Mouse (Mus musculus) liver, adult 10 weeks (tissue): Measurements from ENCODE around the gene Mpi. TPM values are rescaled to one million over a fixed set of nuclear protein-coding genes. Genes with fewer than 3 reads are reported as not detected.

Source experiments
- polyA plus RNA-seq: library from polyadenylated mRNA; stranded (reverse); fragments of 350-450 nt; fragmentation: Illumina TruSeq; extraction: RNeasy Lipid Tissue Mini Kit (QIAGEN cat#74804); gene quantifications from one replicate; pipeline ENCODE4 v1.2.3, GENCODE M21; 2014; ENCODE audit warnings: low read depth, low replicate concordance

Gene Mpi
- 4.0 TPM for polyA plus RNA-seq

GRCm38 (mm10) chr9:57552139-57552887 is at the start of gene Mpi:
Mpi (minus strand) TSS chr9:57552763.

GRCm38 (mm10) chr9:57589224-57590126 is 36.9 kb upstream of the Mpi start, which contains the start of gene Ulk3:
Ulk3 (plus strand) TSS chr9:57589452.

GRCm38 (mm10) chr9:57560861-57561710 is 8.5 kb upstream of the Mpi start, which contains the start of gene Scamp2:
Scamp2 (plus strand) TSS chr9:57560943.

GRCm38 (mm10) chr9:57537044-57537727 is 15.4 kb downstream of the Mpi start, which contains the start of gene Fam219b:
Fam219b (plus strand) TSS chr9:57537528.

GRCm38 (mm10) chr9:57521056-57521911 is 31.3 kb downstream of the Mpi start, which contains the start of gene Cox5a:
Cox5a (plus strand) TSS chr9:57521274.

GRCm38 (mm10) chr9:57503622-57504380 is 48.8 kb downstream of the Mpi start, which contains the start of gene Rpp25:
Rpp25 (plus strand) TSS chr9:57504026.

Other genes with a start within 250 kb of the Mpi start
- gene Ppcdc, start 112.6 kb downstream of the Mpi start, polyA plus RNA-seq: 10.6 TPM
- 3.3 TPM for gene Scamp5, start 84.7 kb downstream of the Mpi start, polyA plus RNA-seq
- gene Rpp25, start 48.7 kb downstream of the Mpi start, polyA plus RNA-seq: not detected
- 732 TPM for gene Cox5a, start 31.5 kb downstream of the Mpi start, polyA plus RNA-seq
- 2.8 TPM for gene Fam219b, start 15.2 kb downstream of the Mpi start, polyA plus RNA-seq
- 4.7 TPM for gene Scamp2, start 8.2 kb upstream of the Mpi start, polyA plus RNA-seq
- gene Ulk3, start 36.7 kb upstream of the Mpi start, polyA plus RNA-seq: 2.8 TPM
- gene Cplx3, start 53.5 kb upstream of the Mpi start, polyA plus RNA-seq: not detected
- gene Lman1l, start 68.0 kb upstream of the Mpi start, polyA plus RNA-seq: not detected
- 4.0 TPM for gene Csk, start 100.9 kb upstream of the Mpi start, polyA plus RNA-seq
- gene Cyp1a2, start 130.9 kb upstream of the Mpi start, polyA plus RNA-seq: 231 TPM
- 0.74 TPM for gene Cyp1a1, start 135.2 kb upstream of the Mpi start, polyA plus RNA-seq
- 2.6 TPM for gene Edc3, start 155.8 kb upstream of the Mpi start, polyA plus RNA-seq
- gene Clk3, start 213.1 kb upstream of the Mpi start, polyA plus RNA-seq: 24.1 TPM